Mouse (Mus musculus) embryonic fibroblast, embryonic 13.5 days (primary cell): ENCODE measurements at regions not wholly inside any gene's neighbourhood (a gene's known extent, or its start where the extent isn't known, plus 50 kb on each side); places are given as distances from the start of the nearest gene placed in this dataset.

Experiments
- H3K27ac ChIP-seq: 2 replicates; pipeline ENCODE4 v1.5.1; 2012; ENCODE audit warnings: low read length, control low read depth, inconsistent platforms; ENCODE audit not compliant: insufficient read depth
- H3K4me1 ChIP-seq: 2 replicates; pipeline ENCODE4 v1.6.1; 2011; ENCODE audit warnings: low read length; ENCODE audit not compliant: control insufficient read depth, insufficient read depth
- H3K4me3 ChIP-seq: 2 replicates; pipeline ENCODE4 v1.5.1; 2011; ENCODE audit warnings: mild to moderate bottlenecking, control low read depth, low read length; ENCODE audit not compliant: insufficient read depth
- CTCF ChIP-seq: IDR thresholded peaks from 2 replicates; pipeline ENCODE4 v1.5.1; 2011; ENCODE audit warnings: mild to moderate bottlenecking, control low read depth, low read length, moderate library complexity, borderline replicate concordance; ENCODE audit not compliant: insufficient read depth
- POLR2A ChIP-seq: IDR thresholded peaks from 2 replicates; pipeline ENCODE4 v1.6.1; 2011; ENCODE audit warnings: low read depth, mild to moderate bottlenecking, control low read depth, low read length, moderate library complexity

DNA sequence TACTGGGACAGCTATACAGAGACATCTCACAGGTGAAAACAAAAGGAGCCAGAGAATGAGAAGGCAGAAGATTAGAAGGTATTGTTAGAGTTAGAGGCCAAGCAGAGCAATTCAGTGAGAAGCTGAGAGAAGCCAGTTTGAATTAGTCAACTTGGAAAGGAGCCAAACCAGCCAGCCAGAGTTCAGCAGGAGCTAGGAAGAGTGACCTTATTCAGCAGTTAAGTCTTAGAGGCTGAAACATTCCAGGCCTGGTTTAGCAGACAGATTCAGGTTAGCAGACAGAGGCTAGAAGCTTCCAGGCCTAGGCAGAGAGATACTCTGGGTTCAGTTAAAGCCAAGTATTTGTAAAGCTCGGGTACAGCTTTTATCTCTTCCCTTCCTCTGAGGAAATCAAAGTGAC lies 242.1 kb downstream of the Gm19410 start:
- Histone ChIP-seq H3K4me1 (no peaks in the 10 kb centered on the region; the same call in 1 of the 2 replicates), H3K4me3 (no peak overlapping the region), H3K27ac (no peak overlapping the region)
- TF ChIP-seq CTCF, result no peak
- TF ChIP-seq POLR2A, result no peak

DNA sequence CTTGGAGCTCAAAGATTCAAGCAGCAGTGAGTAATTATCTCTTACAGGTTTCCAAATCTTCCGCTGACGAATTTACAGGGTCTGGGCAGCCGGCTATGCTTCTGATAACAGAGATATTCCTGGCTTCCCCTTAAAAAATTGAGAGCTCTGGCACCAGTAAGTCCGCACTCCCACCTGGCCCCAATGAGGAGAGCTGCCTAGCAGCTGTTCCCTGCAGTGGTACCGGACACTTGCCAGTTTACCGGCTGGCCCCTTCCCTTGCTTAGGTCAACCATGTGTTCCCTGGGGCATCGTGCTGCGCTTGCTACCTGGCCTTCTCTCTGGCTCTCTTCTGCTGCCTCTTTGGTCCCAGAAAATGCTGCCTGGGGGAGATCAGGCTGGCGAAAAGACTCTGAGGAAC lies 244.0 kb downstream of the Gm19410 start:
- Histone ChIP-seq H3K27ac (no peak overlapping the region), H3K4me3 (no peak overlapping the region), H3K4me1 (no peaks in the 10 kb centered on the region; the same call in 1 of the 2 replicates)
- TF ChIP-seq CTCF (no peak), POLR2A (no peak)

DNA sequence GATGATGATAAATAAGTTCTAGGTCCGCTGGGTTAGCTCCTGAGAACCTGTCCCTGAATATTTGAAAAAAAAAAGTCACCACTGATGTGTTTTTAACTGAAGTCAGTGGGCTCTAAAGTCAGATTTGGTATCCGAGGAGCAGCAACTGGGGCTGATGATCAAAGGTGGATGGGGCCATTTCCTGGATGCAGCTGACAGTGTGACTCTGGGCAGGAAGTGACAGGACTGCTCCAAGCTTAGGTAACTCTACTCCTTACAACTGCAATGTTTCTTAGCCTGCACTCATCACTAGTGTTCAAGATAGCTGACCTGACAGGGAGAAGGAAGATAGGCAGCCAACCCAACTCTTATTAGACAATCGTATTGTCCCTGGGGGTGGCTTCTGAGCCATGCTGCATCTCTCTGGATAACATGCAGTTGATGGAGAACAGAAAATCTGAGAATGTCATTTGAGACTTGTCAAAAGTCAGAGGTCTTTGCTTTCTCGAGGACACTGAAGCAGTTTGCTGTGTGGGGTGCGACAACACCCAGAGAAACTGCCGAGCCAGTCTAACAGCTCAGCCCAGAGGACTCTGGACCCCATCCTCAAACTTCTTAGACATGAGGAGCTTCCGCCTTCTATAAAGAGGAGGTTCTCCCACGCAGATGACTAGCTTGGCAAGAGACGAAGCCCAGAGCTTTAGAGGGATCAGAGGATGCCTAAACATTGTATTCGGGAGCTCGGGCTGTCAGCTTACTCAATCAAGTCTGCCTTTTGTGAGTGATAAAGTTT lies 245.0 kb downstream of the Gm19410 start:
- Histone ChIP-seq H3K27ac (no peak overlapping the region), H3K4me3 (no peak overlapping the region), H3K4me1 (no peaks in the 10 kb centered on the region)
- TF ChIP-seq POLR2A, result no peak

GRCm38 (mm10) chr8:36014862-36015261 lies 249.3 kb downstream of the Gm19410 start:
- Histone ChIP-seq H3K4me1 (no peaks in the 10 kb centered on the region), H3K27ac (no peak overlapping the region), H3K4me3 (no peak overlapping the region)
- no peak for TF ChIP-seq CTCF
- no peak for TF ChIP-seq POLR2A

DNA sequence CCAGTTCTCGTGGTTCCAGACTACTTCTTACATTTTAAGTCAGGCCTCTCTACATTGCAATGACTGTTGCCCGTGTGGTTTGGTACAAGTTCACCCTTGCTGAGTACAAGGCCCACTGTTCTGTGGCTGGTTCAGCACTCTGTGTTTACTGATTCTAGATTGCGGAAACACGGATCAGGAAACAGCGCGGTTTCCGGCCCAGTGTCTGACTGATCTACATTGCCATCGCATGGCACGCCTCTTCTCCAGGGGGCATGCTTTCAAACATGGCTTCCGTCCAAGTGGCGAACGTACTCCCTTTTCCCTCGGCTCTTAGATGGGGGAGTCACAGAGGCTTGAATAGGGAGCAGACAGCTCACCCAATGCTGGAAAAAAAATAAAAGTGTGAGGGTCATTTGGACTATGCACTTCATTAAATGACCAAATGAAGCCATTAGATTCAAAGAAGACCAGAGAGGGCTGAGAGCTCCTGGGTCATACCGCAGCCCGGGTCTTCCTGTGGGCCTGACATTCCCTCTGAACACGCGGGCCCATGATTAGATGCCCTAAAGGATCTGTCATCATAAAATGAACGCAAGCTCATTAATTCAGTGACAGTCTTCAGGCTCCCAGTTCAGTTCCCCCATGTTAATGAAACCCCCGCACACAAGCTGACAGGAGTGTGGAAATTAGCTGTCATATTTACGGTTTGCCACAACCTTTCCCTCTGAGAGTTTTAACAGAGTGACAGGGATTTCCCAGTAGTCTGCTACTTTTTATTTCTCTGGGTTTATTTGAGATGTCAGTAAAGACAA lies 250.9 kb downstream of the Gm19410 start:
- H3K4me3 ChIP-seq, result no peak overlapping the region
- no peak overlapping the region for H3K27ac ChIP-seq
- TF ChIP-seq POLR2A, result no peak
- TF ChIP-seq CTCF, result no peak
- no peaks in the 10 kb centered on the region for H3K4me1 ChIP-seq

DNA sequence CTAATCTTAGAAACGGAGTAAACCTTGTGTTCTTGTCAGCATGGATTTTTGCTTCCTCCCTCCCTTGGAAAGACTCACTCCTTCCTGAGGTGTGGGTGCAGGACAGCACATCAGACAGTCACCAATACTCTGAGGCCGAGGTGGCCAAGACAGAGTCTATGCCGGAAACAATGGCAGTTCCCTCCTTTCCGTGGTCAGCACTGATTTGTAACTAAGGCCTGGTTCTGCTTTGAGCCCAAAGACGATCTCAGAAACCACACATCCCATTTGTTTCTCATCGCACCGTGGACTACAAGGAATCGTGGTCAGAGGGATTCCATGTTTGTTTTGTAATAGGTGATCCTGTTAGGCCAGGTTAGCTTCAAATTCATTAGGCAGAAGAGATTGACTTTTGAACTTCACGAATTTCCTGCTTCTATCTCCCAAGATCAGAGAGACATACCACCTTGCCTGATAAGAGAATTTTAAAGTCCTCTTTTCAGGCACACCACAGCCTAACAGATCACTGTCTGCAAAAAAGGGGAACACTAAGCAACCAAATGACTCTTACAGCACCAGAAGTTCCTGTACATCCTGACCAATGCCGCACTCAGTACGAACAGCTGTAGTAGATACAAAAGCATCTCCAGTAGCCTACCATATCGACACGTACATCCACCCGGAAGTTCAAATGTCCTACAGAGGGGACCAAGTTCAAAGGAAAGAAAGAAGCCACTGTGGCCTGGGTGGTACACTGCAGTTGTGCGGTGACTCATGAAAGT lies 253.6 kb downstream of the Gm19410 start:
- Histone ChIP-seq H3K4me3 (no peak overlapping the region), H3K27ac (no peak overlapping the region), H3K4me1 (no peaks in the 10 kb centered on the region)
- TF ChIP-seq CTCF, result no peak

- no peaks in the 10 kb centered on the region for H3K4me1 ChIP-seq
- no peak overlapping the region for H3K4me3 ChIP-seq
- no peak overlapping the region for H3K27ac ChIP-seq
- TF ChIP-seq POLR2A (no peak), CTCF (no peak)
These were observed 254.3 kb downstream of the Gm19410 start for GRCm38 (mm10) chr8:36019895-36020294.

DNA sequence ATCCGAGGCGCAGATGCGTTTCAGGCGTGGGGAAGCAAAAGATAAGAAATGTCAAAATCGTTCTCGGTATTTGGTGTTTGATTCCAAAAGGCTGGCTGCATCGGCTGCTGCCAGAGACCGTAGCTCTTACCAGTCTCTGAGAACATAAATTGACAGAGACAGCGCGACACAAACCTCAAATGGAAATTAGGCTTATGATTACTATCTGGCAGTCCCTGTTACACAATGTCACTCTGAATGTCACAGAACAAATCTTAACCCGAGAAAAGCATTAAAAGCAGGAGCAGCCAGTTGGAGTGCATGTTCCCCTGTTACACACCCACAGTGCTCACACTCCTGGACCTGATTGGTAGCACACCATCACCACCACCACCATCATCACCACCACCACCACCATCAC lies 262.0 kb downstream of the Gm19410 start:
- Histone ChIP-seq H3K4me1 (peaks cover 7% of the 10 kb centered on the region; the same call in 1 of the 2 replicates), H3K27ac (no peak overlapping the region), H3K4me3 (no peak overlapping the region)
- TF ChIP-seq POLR2A (no peak), CTCF (no peak)

GRCm38 (mm10) chr8:36028121-36028955 lies 262.7 kb downstream of the Gm19410 start:
- no peak overlapping the region for H3K27ac ChIP-seq
- H3K4me3 ChIP-seq, result no peak overlapping the region
- TF ChIP-seq CTCF (no peak), POLR2A (no peak)
- peaks cover 7% of the 10 kb centered on the region; the same call in 1 of the 2 replicates for H3K4me1 ChIP-seq
